Mouse (Mus musculus) NIH3T3 (cell line): ENCODE data around the gene Gemin7.
"Not testable (repeated sequence)": the region's sequence is repeated elsewhere in the genome, so short reads cannot be mapped to it uniquely, and the experiment has no call there.

Experiments
- DNase-seq: peaks from one replicate; pipeline ENCODE4 v3.0.0-alpha.2; 2012; ENCODE audit warnings: low read depth

Gene Gemin7

GRCm38 (mm10) chr7:19577141-19577852 lies at the start of gene Gemin7, which contains the start of gene Zfp296:
TSS of gene Gemin7 (minus strand) at chr7:19577595.
TSS of gene Zfp296 (plus strand) at chr7:19577287.
- DNase-seq = no peak

- DNase-seq = no peak
These were observed 46.0 kb upstream of the Gemin7 start for GRCm38 (mm10) chr7:19623433-19623832.

GRCm38 (mm10) chr7:19622241-19622640 lies 44.8 kb upstream of the Gemin7 start:
- DNase-seq = no peak

- DNase-seq = no peak
These were observed 43.4 kb upstream of the Gemin7 start for GRCm38 (mm10) chr7:19620811-19621210.

GRCm38 (mm10) chr7:19619004-19619801 lies 41.8 kb upstream of the Gemin7 start:
- peak; percentile 87 for DNase-seq

GRCm38 (mm10) chr7:19615036-19615577 lies 37.7 kb upstream of the Gemin7 start:
- DNase-seq = no peak

GRCm38 (mm10) chr7:19610969-19611368 lies 33.6 kb upstream of the Gemin7 start:
- DNase-seq = no peak

- DNase-seq = no peak
These were observed 32.4 kb upstream of the Gemin7 start for GRCm38 (mm10) chr7:19609641-19610332.

GRCm38 (mm10) chr7:19607291-19607690 lies 29.9 kb upstream of the Gemin7 start:
- DNase-seq = no peak

GRCm38 (mm10) chr7:19604606-19605214 lies 27.3 kb upstream of the Gemin7 start:
- DNase-seq = not testable (repeated sequence)

- peak; percentile 97 for DNase-seq
These were observed 26.6 kb upstream of the Gemin7 start, which contains the start of gene Clasrp for GRCm38 (mm10) chr7:19603849-19604605. TSS of gene Clasrp (minus strand) at chr7:19604486.

- DNase-seq = peak; percentile 14
These were observed 25.7 kb upstream of the Gemin7 start for GRCm38 (mm10) chr7:19603055-19603454.

- peak; percentile 12 for DNase-seq
These were observed 23.2 kb upstream of the Gemin7 start for GRCm38 (mm10) chr7:19600562-19600961.

- no peak for DNase-seq
These were observed 15.8 kb upstream of the Gemin7 start for GRCm38 (mm10) chr7:19593061-19593730.

- DNase-seq = peak; percentile 84
These were observed 12.5 kb upstream of the Gemin7 start for GRCm38 (mm10) chr7:19589917-19590316.

- DNase-seq = peak; percentile 79
These were observed 11.8 kb upstream of the Gemin7 start for GRCm38 (mm10) chr7:19589207-19589606.

GRCm38 (mm10) chr7:19586269-19586668 lies 8.9 kb upstream of the Gemin7 start:
- DNase-seq = no peak

GRCm38 (mm10) chr7:19580634-19581033 lies 3.2 kb upstream of the Gemin7 start:
- no peak for DNase-seq

GRCm38 (mm10) chr7:19579751-19580150 lies 2.4 kb upstream of the Gemin7 start:
- no peak for DNase-seq

- no peak for DNase-seq
These were observed 1.0 kb upstream of the Gemin7 start for GRCm38 (mm10) chr7:19578436-19578835.
